Mouse (Mus musculus): Measurements from ENCODE around the gene Ufsp1. TPM values are rescaled to one million over a fixed set of nuclear protein-coding genes. Genes with fewer than 3 reads are reported as not detected.

Ufsp1 gene
- polyA plus RNA-seq, 2 experiments: 6.3 to 9.4 TPM

- Histone ChIP-seq H3K27ac (no peak overlapping the region), H3K4me2 (ENCODE audit: low read depth) (peak overlapping the region; percentile 83), H3K9me3 (ENCODE audit: control insufficient read depth, low read length) (no peaks in the 10 kb centered on the region), H3K4me3 (ENCODE audit: insufficient read depth in 1 of 2, low read depth in 2 of 2, low read length in 2 of 2) (peak overlapping the region; percentile 56 to 82), H3K36me3 (replicated peaks; ENCODE audit: control insufficient read depth, insufficient read depth, low read depth) (no peaks in the 10 kb centered on the region), H3K9ac (replicated peaks) (peak overlapping the region; percentile 67), H3K27me3 (ENCODE audit: control insufficient read depth, insufficient read depth, low read length) (no peaks in the 10 kb centered on the region), H3K4me1 (replicated peaks; ENCODE audit: control insufficient read depth in 2 of 2, insufficient read depth in 2 of 2, low read length in 1 of 2) (peaks cover 2 to 20% of the 10 kb centered on the region in 2 experiments; a peak in 2 of 4 replicates)
- DNase-seq (ENCODE audit: low read depth in 3 of 3, low spot score in 3 of 3) (no peak), ATAC-seq (ENCODE audit: insufficient read depth) (peak; percentile 34)
- WGBS (ENCODE audit: insufficient replicate concordance): 1% methylated on average over 11 of the region's 11 CpGs
- TF ChIP-seq CTCF (IDR thresholded peaks at IDR 0.05; ENCODE audit: low read depth) (no peak), EP300 (IDR thresholded peaks at IDR 0.05; ENCODE audit: low read depth) (no peak)
Observed at GRCm38 (mm10) chr5:137338663-137339289, 44.3 kb downstream of the Ufsp1 start.

- DNase-seq (ENCODE audit: low read depth in 3 of 3, low spot score in 3 of 3): no peak
- Histone ChIP-seq H3K9me3 (ENCODE audit: control insufficient read depth, low read length) (no peaks in the 10 kb centered on the region), H3K36me3 (replicated peaks; ENCODE audit: control insufficient read depth, insufficient read depth, low read depth) (no peaks in the 10 kb centered on the region), H3K4me3 (ENCODE audit: insufficient read depth in 1 of 2, low read depth in 2 of 2, low read length in 2 of 2) (peak overlapping the region in 1 of 2 experiments; percentile 56; a peak in 1 of 4 replicates), H3K27ac (no peak overlapping the region), H3K4me1 (replicated peaks; ENCODE audit: control insufficient read depth in 2 of 2, insufficient read depth in 2 of 2, low read length in 1 of 2) (peaks cover 2 to 20% of the 10 kb centered on the region in 2 experiments; a peak in 2 of 4 replicates), H3K4me2 (ENCODE audit: low read depth) (peak overlapping the region; percentile 83), H3K9ac (replicated peaks) (no peak overlapping the region), H3K27me3 (ENCODE audit: control insufficient read depth, insufficient read depth, low read length) (no peaks in the 10 kb centered on the region)
- ATAC-seq (ENCODE audit: insufficient read depth): no peak; the same call in 1 of the 2 replicates
- TF ChIP-seq CTCF (IDR thresholded peaks at IDR 0.05; ENCODE audit: low read depth) (no peak), EP300 (IDR thresholded peaks at IDR 0.05; ENCODE audit: low read depth) (no peak)
- 20% methylated on average over 22 of the region's 22 CpGs for WGBS (ENCODE audit: insufficient replicate concordance)
Observed at GRCm38 (mm10) chr5:137339290-137339979, 45.0 kb downstream of the Ufsp1 start.

- H3K4me3 ChIP-seq (ENCODE audit: insufficient read depth in 1 of 2, low read depth in 2 of 2, low read length in 2 of 2): no peak overlapping the region
- DNase-seq (ENCODE audit: low read depth in 3 of 3, low spot score in 3 of 3): no peak
- WGBS (ENCODE audit: insufficient replicate concordance): 45% methylated on average over 6 of the region's 6 CpGs
- no peak overlapping the region for H3K27ac ChIP-seq
- peaks cover 2 to 25% of the 10 kb centered on the region in 2 experiments; a peak in 2 of 4 replicates for H3K4me1 ChIP-seq (replicated peaks; ENCODE audit: control insufficient read depth in 2 of 2, insufficient read depth in 2 of 2, low read length in 1 of 2)
- ATAC-seq (ENCODE audit: insufficient read depth): no peak
- no peak overlapping the region for H3K9ac ChIP-seq (replicated peaks)
- no peak overlapping the region for H3K4me2 ChIP-seq (ENCODE audit: low read depth)
- TF ChIP-seq CTCF (IDR thresholded peaks at IDR 0.05; ENCODE audit: low read depth) (no peak), EP300 (IDR thresholded peaks at IDR 0.05; ENCODE audit: low read depth) (no peak)
- H3K27me3 ChIP-seq (ENCODE audit: control insufficient read depth, insufficient read depth, low read length): no peaks in the 10 kb centered on the region
- no peaks in the 10 kb centered on the region for H3K9me3 ChIP-seq (ENCODE audit: control insufficient read depth, low read length)
- H3K36me3 ChIP-seq (replicated peaks; ENCODE audit: control insufficient read depth, insufficient read depth, low read depth): no peaks in the 10 kb centered on the region
Observed at GRCm38 (mm10) chr5:137340222-137340621, 45.8 kb downstream of the Ufsp1 start.

GRCm38 (mm10) chr5:137342407-137343012 lies 48.1 kb downstream of the Ufsp1 start:
- TF ChIP-seq CTCF (IDR thresholded peaks at IDR 0.05; ENCODE audit: low read depth): no peak
- TF ChIP-seq EP300 (IDR thresholded peaks at IDR 0.05; ENCODE audit: low read depth): no peak
- H3K27ac ChIP-seq: no peak overlapping the region
- ATAC-seq (ENCODE audit: insufficient read depth): no peak
- H3K4me1 ChIP-seq (replicated peaks; ENCODE audit: control insufficient read depth in 2 of 2, insufficient read depth in 2 of 2, low read length in 1 of 2): peaks cover 2 to 26% of the 10 kb centered on the region in 2 experiments; a peak in 2 of 4 replicates
- no peak for DNase-seq (ENCODE audit: low read depth in 3 of 3, low spot score in 3 of 3)
- H3K27me3 ChIP-seq (ENCODE audit: control insufficient read depth, insufficient read depth, low read length): no peaks in the 10 kb centered on the region; the same call in 1 of the 2 replicates
- no peak overlapping the region for H3K4me3 ChIP-seq (ENCODE audit: insufficient read depth in 1 of 2, low read depth in 2 of 2, low read length in 2 of 2)
- H3K4me2 ChIP-seq (ENCODE audit: low read depth): no peak overlapping the region
- H3K9me3 ChIP-seq (ENCODE audit: control insufficient read depth, low read length): no peaks in the 10 kb centered on the region
- 55% methylated on average over 7 of the region's 7 CpGs for WGBS (ENCODE audit: insufficient replicate concordance)
- H3K36me3 ChIP-seq (replicated peaks; ENCODE audit: control insufficient read depth, insufficient read depth, low read depth): no peaks in the 10 kb centered on the region
- H3K9ac ChIP-seq (replicated peaks): no peak overlapping the region

- WGBS (ENCODE audit: insufficient replicate concordance): 80% methylated on average over 5 of the region's 5 CpGs
- H3K9me3 ChIP-seq (ENCODE audit: control insufficient read depth, low read length): no peaks in the 10 kb centered on the region
- ATAC-seq (ENCODE audit: insufficient read depth): no peak
Observed at GRCm38 (mm10) chr5:137343412-137343811, 49.0 kb downstream of the Ufsp1 start.

More at GRCm38 (mm10) chr5:137343412-137343811, 49.0 kb downstream of the Ufsp1 start:
- TF ChIP-seq CTCF (IDR thresholded peaks at IDR 0.05; ENCODE audit: low read depth) (no peak), EP300 (IDR thresholded peaks at IDR 0.05; ENCODE audit: low read depth) (no peak)
- Histone ChIP-seq H3K36me3 (replicated peaks; ENCODE audit: control insufficient read depth, insufficient read depth, low read depth) (no peaks in the 10 kb centered on the region), H3K27me3 (ENCODE audit: control insufficient read depth, insufficient read depth, low read length) (peaks cover 6% of the 10 kb centered on the region), H3K9ac (replicated peaks) (no peak overlapping the region), H3K4me2 (ENCODE audit: low read depth) (no peak overlapping the region), H3K4me3 (ENCODE audit: insufficient read depth in 1 of 2, low read depth in 2 of 2, low read length in 2 of 2) (no peak overlapping the region), H3K27ac (no peak overlapping the region), H3K4me1 (replicated peaks; ENCODE audit: control insufficient read depth in 2 of 2, insufficient read depth in 2 of 2, low read length in 1 of 2) (peaks cover 2 to 22% of the 10 kb centered on the region in 2 experiments; a peak in 2 of 4 replicates)
- no peak for DNase-seq (ENCODE audit: low read depth in 3 of 3, low spot score in 3 of 3)

Data from liver, embryonic 14.5 days (tissue).